Mouse (Mus musculus) liver, embryonic 13.5 days (tissue): Measurements from ENCODE around the gene Tbca. TPM values are rescaled to one million over a fixed set of nuclear protein-coding genes. Genes with fewer than 3 reads are reported as not detected.

Source experiments
- ATAC-seq: fragments of 200-750 bp; cut with Nextera tagmentation; 2 replicates; pipeline ENCODE4 v1.8.0; 2017; ENCODE audit warnings: low read depth, mild to moderate bottlenecking, moderate number of reproducible peaks, moderate library complexity
- DNase-seq: peaks from one replicate; pipeline ENCODE4 v3.0.0; 2022
- H3K27ac ChIP-seq: fragments of 300-500 bp; sonication (generic); 2 replicates; pipeline ENCODE4 v1.5.1; 2015; ENCODE audit warnings: moderate library complexity, mild to moderate bottlenecking, inconsistent platforms
- H3K27me3 ChIP-seq: fragments of 300-500 bp; sonication (generic); 2 replicates; pipeline ENCODE4 v1.6.1; 2015; ENCODE audit warnings: mild to moderate bottlenecking, inconsistent platforms
- H3K36me3 ChIP-seq: fragments of 300-500 bp; sonication (generic); 2 replicates; pipeline ENCODE4 v1.6.1; 2015; ENCODE audit warnings: mild to moderate bottlenecking, inconsistent platforms
- H3K4me1 ChIP-seq: fragments of 300-500 bp; sonication (generic); replicated peaks from 2 replicates; pipeline ENCODE4 v1.6.1; 2015; ENCODE audit warnings: inconsistent platforms
- H3K4me2 ChIP-seq: fragments of 300-500 bp; sonication (generic); 2 replicates; pipeline ENCODE4 v1.6.1; 2015; ENCODE audit warnings: inconsistent platforms, mild to moderate bottlenecking, moderate library complexity
- H3K4me3 ChIP-seq: fragments of 300-500 bp; sonication (generic); replicated peaks from 2 replicates; pipeline ENCODE4 v1.5.1; 2015; ENCODE audit warnings: mild to moderate bottlenecking, inconsistent platforms
- H3K9ac ChIP-seq: fragments of 300-500 bp; sonication (generic); 2 replicates; pipeline ENCODE4 v1.6.1; 2015; ENCODE audit warnings: mild to moderate bottlenecking, inconsistent platforms
- H3K9me3 ChIP-seq: fragments of 300-500 bp; sonication (generic); replicated peaks from 2 replicates; pipeline ENCODE4 v1.6.1; 2016; ENCODE audit warnings: inconsistent platforms
- WGBS: fragments of 180-500 bp; shearing (Covaris S2); methylation state at CpG from one replicate; pipeline ENCODE4 v1.1.7; 2015; ENCODE audit not compliant: insufficient replicate concordance; 5-methylcytosine and 5-hydroxymethylcytosine counted together
- polyA plus RNA-seq: library from polyadenylated mRNA; unstranded; fragments of >200 nt; fragmentation: Nextera tagmentation; extraction: Ambion mirVana; gene quantifications from 2 replicates; pipeline ENCODE4 v1.2.1, GENCODE M21; 2015

The Tbca gene
- polyA plus RNA-seq, 1 experiment from 2014 or later, result 124 TPM

GRCm38 (mm10) chr13:94811451-94811850 lies 22.7 kb downstream of the Tbca start:
- Histone ChIP-seq H3K4me3 (no peak overlapping the region), H3K9me3 (no peaks in the 10 kb centered on the region), H3K4me2 (no peak overlapping the region), H3K36me3 (no peaks in the 10 kb centered on the region), H3K27me3 (no peaks in the 10 kb centered on the region), H3K4me1 (peaks cover 8% of the 10 kb centered on the region), H3K27ac (no peak overlapping the region), H3K9ac (no peak overlapping the region)
- ATAC-seq (no peak), DNase-seq (no peak)
- 89% methylated on average over 1 of the region's 1 CpGs for WGBS

- H3K4me1 ChIP-seq, result no peaks in the 10 kb centered on the region; the same call in 1 of the 2 replicates
- DNase-seq (no peak), ATAC-seq (no peak)
- H3K27me3 ChIP-seq, result no peaks in the 10 kb centered on the region
- no peak overlapping the region for H3K9ac ChIP-seq
- WGBS, result 60% methylated on average over 3 of the region's 3 CpGs
- H3K9me3 ChIP-seq, result no peaks in the 10 kb centered on the region
- no peak overlapping the region for H3K4me2 ChIP-seq
- no peak overlapping the region for H3K4me3 ChIP-seq
- H3K27ac ChIP-seq, result no peak overlapping the region
- no peaks in the 10 kb centered on the region for H3K36me3 ChIP-seq
These were observed 25.1 kb downstream of the Tbca start for GRCm38 (mm10) chr13:94813770-94814169.

GRCm38 (mm10) chr13:94820516-94820915 lies 31.8 kb downstream of the Tbca start:
- Histone ChIP-seq H3K4me2 (no peak overlapping the region), H3K9me3 (no peaks in the 10 kb centered on the region), H3K36me3 (0 out of 2 replicates have a peak, but pooled peaks cover 4% of the 10 kb centered on the region), H3K27ac (no peak overlapping the region), H3K4me1 (peaks cover 7% of the 10 kb centered on the region), H3K9ac (no peak overlapping the region), H3K27me3 (no peaks in the 10 kb centered on the region), H3K4me3 (no peak overlapping the region)
- ATAC-seq, result no peak
- WGBS, result 63% methylated on average over 3 of the region's 3 CpGs
- DNase-seq, result no peak

- Histone ChIP-seq H3K27me3 (no peaks in the 10 kb centered on the region), H3K4me3 (no peak overlapping the region), H3K4me2 (no peak overlapping the region), H3K9me3 (no peaks in the 10 kb centered on the region), H3K36me3 (0 out of 2 replicates have a peak, but pooled peaks cover 4% of the 10 kb centered on the region), H3K4me1 (peaks cover 7% of the 10 kb centered on the region), H3K9ac (no peak overlapping the region), H3K27ac (no peak overlapping the region)
- DNase-seq (no peak), ATAC-seq (no peak)
- WGBS, result 19% methylated on average over 2 of the region's 2 CpGs
These were observed 32.2 kb downstream of the Tbca start for GRCm38 (mm10) chr13:94820956-94821355.

GRCm38 (mm10) chr13:94826389-94826788 lies 37.7 kb downstream of the Tbca start:
- Histone ChIP-seq H3K9me3 (no peaks in the 10 kb centered on the region), H3K27ac (no peak overlapping the region), H3K4me1 (peaks cover 9% of the 10 kb centered on the region; the same call in 1 of the 2 replicates), H3K4me2 (no peak overlapping the region), H3K4me3 (no peak overlapping the region), H3K27me3 (no peaks in the 10 kb centered on the region), H3K36me3 (0 out of 2 replicates have a peak, but pooled peaks cover 4% of the 10 kb centered on the region), H3K9ac (no peak overlapping the region)
- 77% methylated on average over 5 of the region's 5 CpGs for WGBS
- ATAC-seq (no peak), DNase-seq (no peak)

GRCm38 (mm10) chr13:94826986-94827385 lies 38.3 kb downstream of the Tbca start:
- Histone ChIP-seq H3K27me3 (no peaks in the 10 kb centered on the region), H3K27ac (no peak overlapping the region), H3K4me1 (peaks cover 9% of the 10 kb centered on the region; the same call in 1 of the 2 replicates), H3K4me2 (no peak overlapping the region), H3K9me3 (no peaks in the 10 kb centered on the region), H3K4me3 (no peak overlapping the region), H3K36me3 (0 out of 2 replicates have a peak, but pooled peaks cover 4% of the 10 kb centered on the region), H3K9ac (no peak overlapping the region)
- DNase-seq (no peak), ATAC-seq (no peak)
- 73% methylated on average over 2 of the region's 2 CpGs for WGBS

GRCm38 (mm10) chr13:94827847-94828246 lies 39.1 kb downstream of the Tbca start:
- H3K4me1 ChIP-seq, result peaks cover 9% of the 10 kb centered on the region; the same call in 1 of the 2 replicates
- no peak for DNase-seq
- no peaks in the 10 kb centered on the region for H3K9me3 ChIP-seq
- H3K27me3 ChIP-seq, result no peaks in the 10 kb centered on the region
- 39% methylated on average over 2 of the region's 2 CpGs for WGBS
- ATAC-seq, result no peak
- H3K9ac ChIP-seq, result no peak overlapping the region
- H3K4me2 ChIP-seq, result no peak overlapping the region
- no peak overlapping the region for H3K27ac ChIP-seq
- H3K4me3 ChIP-seq, result no peak overlapping the region
- H3K36me3 ChIP-seq, result peaks cover 9% of the 10 kb centered on the region

GRCm38 (mm10) chr13:94838047-94838720 lies 49.5 kb downstream of the Tbca start:
- H3K27me3 ChIP-seq, result no peaks in the 10 kb centered on the region
- no peak overlapping the region for H3K4me3 ChIP-seq
- H3K27ac ChIP-seq, result no peak overlapping the region
- H3K4me1 ChIP-seq, result no peaks in the 10 kb centered on the region
- ATAC-seq, result no peak
- no peaks in the 10 kb centered on the region for H3K9me3 ChIP-seq
- no peak overlapping the region for H3K9ac ChIP-seq
- WGBS, result 64% methylated on average over 5 of the region's 5 CpGs
- H3K36me3 ChIP-seq, result peaks cover 38% of the 10 kb centered on the region
- no peak overlapping the region for H3K4me2 ChIP-seq
- DNase-seq, result no peak

GRCm38 (mm10) chr13:94838756-94839337 lies 50.1 kb downstream of the Tbca start:
- H3K9ac ChIP-seq, result no peak overlapping the region

GRCm38 (mm10) chr13:94843236-94843635 lies 54.5 kb downstream of the Tbca start:
- Histone ChIP-seq H3K4me1 (no peaks in the 10 kb centered on the region), H3K9ac (no peak overlapping the region), H3K4me3 (no peak overlapping the region), H3K9me3 (no peaks in the 10 kb centered on the region), H3K27me3 (no peaks in the 10 kb centered on the region), H3K36me3 (peaks cover 25% of the 10 kb centered on the region), H3K27ac (no peak overlapping the region), H3K4me2 (no peak overlapping the region)
- DNase-seq, result no peak
- 78% methylated on average over 5 of the region's 5 CpGs for WGBS
- ATAC-seq, result no peak

More at GRCm38 (mm10) chr13:94838756-94839337, 50.1 kb downstream of the Tbca start:
- peaks cover 40% of the 10 kb centered on the region for H3K36me3 ChIP-seq
- H3K4me2 ChIP-seq, result no peak overlapping the region
- DNase-seq (no peak), ATAC-seq (no peak)
- H3K4me3 ChIP-seq, result no peak overlapping the region
- no peaks in the 10 kb centered on the region for H3K4me1 ChIP-seq
- no peak overlapping the region for H3K27ac ChIP-seq
- H3K9me3 ChIP-seq, result no peaks in the 10 kb centered on the region
- no peaks in the 10 kb centered on the region for H3K27me3 ChIP-seq
- 76% methylated on average over 8 of the region's 8 CpGs for WGBS

GRCm38 (mm10) chr13:94847870-94848269 lies 59.2 kb downstream of the Tbca start:
- Histone ChIP-seq H3K36me3 (peaks cover 8% of the 10 kb centered on the region; the same call in 1 of the 2 replicates), H3K4me1 (no peaks in the 10 kb centered on the region), H3K27ac (no peak overlapping the region), H3K9me3 (no peaks in the 10 kb centered on the region), H3K9ac (no peak overlapping the region), H3K27me3 (no peaks in the 10 kb centered on the region), H3K4me3 (no peak overlapping the region), H3K4me2 (no peak overlapping the region)
- ATAC-seq (no peak), DNase-seq (no peak)
- WGBS, result 61% methylated on average over 7 of the region's 7 CpGs

- WGBS, result 36% methylated on average over 13 of the region's 13 CpGs
- ATAC-seq (no peak), DNase-seq (no peak)
These were observed 60.6 kb downstream of the Tbca start for GRCm38 (mm10) chr13:94849351-94849750.

More at GRCm38 (mm10) chr13:94849351-94849750, 60.6 kb downstream of the Tbca start:
- Histone ChIP-seq H3K4me3 (no peak overlapping the region), H3K36me3 (no peaks in the 10 kb centered on the region), H3K4me1 (no peaks in the 10 kb centered on the region), H3K9me3 (no peaks in the 10 kb centered on the region), H3K4me2 (no peak overlapping the region), H3K9ac (no peak overlapping the region), H3K27me3 (no peaks in the 10 kb centered on the region), H3K27ac (no peak overlapping the region)
